Mouse (Mus musculus) liver, adult 2 months (tissue): ENCODE measurements at regions not wholly inside any gene's neighbourhood (a gene's known extent, or its start where the extent isn't known, plus 50 kb on each side); places are given as distances from the start of the nearest gene placed in this dataset.

ENCODE experiments used
- CTCF ChIP-seq: fragments of 200-500 bp; IDR thresholded peaks from 2 replicates; pipeline ENCODE4 v1.5.1; 2011; ENCODE audit warnings: low read depth, low read length, control low read depth
- POLR2A ChIP-seq: fragments of 200-500 bp; IDR thresholded peaks from 2 replicates; pipeline ENCODE4 v1.6.1; 2011; ENCODE audit warnings: low read length, control low read depth; ENCODE audit not compliant: insufficient read depth; ENCODE audit errors: extremely low read depth

GRCm38 (mm10) chr9:41215026-41215425 is 53.5 kb upstream of the Ubash3b start:
- TF ChIP-seq CTCF: no peak
- no peak for TF ChIP-seq POLR2A
